Mouse (Mus musculus): ENCODE results near the gene Slc8b1.

- no peak for TF ChIP-seq E2F4 (IDR thresholded peaks at IDR 0.05; ENCODE audit: borderline replicate concordance, low read depth, low read length)
- no peak for TF ChIP-seq EP300 (IDR thresholded peaks at IDR 0.05; ENCODE audit: low read depth in 1 of 2, low read length in 2 of 2)
- no peak for TF ChIP-seq MAZ (IDR thresholded peaks at IDR 0.05; ENCODE audit: low read depth, low read length)
- TF ChIP-seq MEF2A (IDR thresholded peaks at IDR 0.05; ENCODE audit: extremely low read depth, insufficient replicate concordance, low read depth, low read length, poor library complexity, severe bottlenecking), result no peak
Observed at GRCm38 (mm10) chr5:120571056-120571740, 60.2 kb downstream of the Slc8b1 start.
